Mouse (Mus musculus) liver, adult (tissue): ENCODE results near the gene Kcnmb1.

Experiments
- GATA4 ChIP-seq: IDR thresholded peaks from 2 replicates; pipeline ENCODE4 v1.6.1; 2014; ENCODE audit warnings: mild to moderate bottlenecking, low read length; ENCODE audit not compliant: insufficient replicate concordance

Gene Kcnmb1

DNA sequence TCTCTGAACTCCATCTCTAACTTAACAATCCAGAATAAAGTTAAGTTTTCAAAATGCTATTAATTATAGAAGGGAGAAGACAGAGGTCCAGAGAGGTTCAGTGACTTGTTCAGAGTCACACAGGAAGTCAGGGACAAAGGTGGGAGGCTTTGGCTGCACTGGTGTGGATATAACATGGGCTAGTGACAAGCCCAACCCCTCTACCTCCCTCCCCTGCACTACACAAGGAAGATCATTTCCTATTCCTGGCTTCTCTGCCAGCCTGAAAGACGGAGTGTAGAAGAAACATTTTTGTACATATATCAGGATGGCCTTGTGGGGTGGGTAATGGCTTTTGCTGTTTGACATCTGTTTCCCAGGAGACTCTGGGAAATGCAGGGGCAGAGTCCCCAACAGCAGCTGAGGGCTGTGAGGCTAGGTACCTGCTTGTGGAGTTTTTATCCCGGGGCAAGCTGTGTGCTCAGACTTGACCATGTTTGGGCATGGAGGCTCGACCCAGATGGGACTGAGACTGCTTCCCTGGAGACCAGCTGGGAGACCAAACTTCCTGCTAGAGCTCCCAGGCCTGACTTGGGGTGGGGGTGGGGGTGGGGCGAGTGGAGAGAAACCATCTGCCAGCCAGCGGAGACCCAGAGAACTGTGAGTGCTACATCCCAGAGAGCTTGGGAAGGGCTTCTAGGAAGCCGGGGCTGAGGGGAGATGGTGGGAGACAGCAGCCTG is at the start of gene Kcnmb1:
Gene Kcnmb1, plus strand, starts transcription at position 326 of the 720 bp plus-strand sequence.
- no peak for TF ChIP-seq GATA4

DNA sequence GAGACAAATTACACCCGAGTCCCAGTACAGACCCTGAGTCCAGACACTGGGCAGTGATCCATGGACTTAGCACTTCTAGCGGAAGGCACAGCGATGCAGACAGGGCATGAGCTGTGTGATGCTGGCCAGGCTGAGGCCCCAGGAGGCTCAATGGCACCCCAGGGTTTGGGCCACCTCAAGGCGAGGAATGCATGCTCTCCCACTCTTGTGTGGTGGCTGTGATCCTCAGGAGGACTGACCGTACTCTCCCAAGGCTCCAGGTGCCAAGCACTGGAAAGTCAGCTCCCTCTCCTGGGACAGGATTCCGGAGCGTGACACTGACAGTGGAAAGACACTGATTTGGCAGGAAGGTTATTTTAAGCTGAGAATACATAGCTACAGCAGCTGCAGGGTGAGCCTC is 49.8 kb upstream of the Kcnmb1 start:
- no peak for TF ChIP-seq GATA4

DNA sequence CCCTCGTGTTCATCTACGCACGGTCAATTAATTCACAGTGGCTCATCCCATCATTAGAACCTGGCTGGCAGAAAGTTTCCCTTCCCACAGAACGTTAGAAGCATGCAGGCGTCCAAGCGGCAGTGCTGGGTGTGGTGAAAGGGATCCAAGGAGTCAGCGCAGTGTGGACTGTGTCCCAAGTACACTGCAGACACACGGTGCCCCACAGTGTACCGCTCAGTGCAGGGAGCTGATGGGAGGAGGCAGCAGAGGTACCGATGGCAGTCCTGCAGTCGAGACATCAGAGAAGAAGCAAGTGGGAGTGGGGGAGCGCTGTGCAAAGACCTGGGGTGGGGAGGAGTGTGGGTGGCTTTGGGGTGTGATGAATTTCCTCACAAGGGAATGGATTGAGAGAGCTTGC is 48.6 kb upstream of the Kcnmb1 start:
- no peak for TF ChIP-seq GATA4

DNA sequence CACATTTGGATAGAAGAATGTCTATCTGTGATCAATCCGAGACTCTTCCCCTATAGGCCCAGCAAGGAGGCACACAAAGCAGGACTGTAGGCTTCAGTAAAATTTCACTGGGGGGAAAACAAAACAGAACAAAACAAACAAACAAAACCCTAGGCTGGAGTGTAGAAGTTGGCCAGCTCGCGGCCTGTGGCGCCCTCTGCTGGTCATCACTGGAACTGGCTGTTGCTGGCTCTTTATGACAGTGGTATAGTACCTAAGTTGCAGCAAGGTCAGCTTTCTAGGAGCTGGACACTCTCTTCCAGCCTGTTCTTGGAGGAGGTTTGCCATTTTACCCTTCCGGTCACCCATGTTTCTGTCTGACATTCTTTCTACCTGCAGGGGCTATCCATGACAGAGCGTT is 45.2 kb upstream of the Kcnmb1 start:
- no peak for TF ChIP-seq GATA4

DNA sequence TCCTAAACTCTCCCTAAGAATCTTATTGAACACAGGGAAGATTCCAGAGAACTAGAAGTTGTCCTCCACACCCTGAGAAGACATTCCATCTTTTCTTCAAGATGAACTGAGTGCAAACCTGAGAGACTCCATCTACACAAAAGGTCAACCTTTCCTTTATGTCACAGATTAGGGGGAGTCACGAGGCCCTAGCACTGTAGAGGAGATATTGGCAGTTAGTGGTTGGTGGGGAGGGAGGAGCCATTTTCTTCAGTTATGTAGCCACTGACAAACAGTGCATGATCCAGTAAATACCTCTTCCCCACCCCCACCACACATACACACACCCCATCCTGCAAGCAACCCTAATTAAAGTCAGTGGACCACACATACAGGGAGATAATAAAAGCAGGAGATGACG is 44.4 kb upstream of the Kcnmb1 start:
- no peak for TF ChIP-seq GATA4

DNA sequence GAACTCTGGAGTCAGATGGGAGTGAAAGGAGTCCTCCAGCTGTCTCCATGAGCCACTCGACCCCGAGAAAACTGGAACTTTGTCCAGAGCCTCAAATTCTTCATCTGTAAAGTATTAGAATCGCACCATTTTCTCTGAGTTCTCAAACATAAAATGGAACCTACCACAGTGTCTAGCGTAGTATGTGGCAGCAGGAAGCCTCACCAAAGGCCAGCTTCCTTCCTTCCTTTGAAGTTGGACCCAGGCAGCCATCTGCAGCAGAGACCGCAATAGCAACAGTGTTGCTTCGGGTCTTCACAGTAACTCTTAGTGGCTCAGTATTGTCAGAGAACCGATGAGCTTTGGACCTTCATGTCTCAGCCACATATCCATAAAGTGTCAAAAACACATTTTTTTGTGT is 43.0 kb upstream of the Kcnmb1 start:
- TF ChIP-seq GATA4: no peak

DNA sequence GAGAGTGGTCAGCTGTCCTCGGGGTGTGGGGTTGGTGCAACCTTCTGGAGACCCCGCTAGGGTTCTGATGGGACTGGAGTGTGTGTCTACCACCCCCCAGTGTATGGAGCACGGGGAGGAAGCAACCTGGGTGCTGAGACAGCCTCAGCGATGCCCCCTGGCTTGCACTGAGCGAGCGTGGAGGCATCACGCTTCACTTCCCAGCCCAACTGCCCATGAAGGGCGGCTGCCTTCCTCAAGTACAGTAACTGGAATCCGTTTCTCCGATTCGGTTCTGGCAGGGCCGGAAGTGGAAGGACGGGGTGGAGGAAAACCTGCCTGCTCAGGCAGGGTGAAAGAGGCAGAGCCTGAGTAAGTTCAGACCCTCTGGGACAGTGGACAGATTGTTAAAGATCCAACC is 41.4 kb upstream of the Kcnmb1 start:
- no peak for TF ChIP-seq GATA4

DNA sequence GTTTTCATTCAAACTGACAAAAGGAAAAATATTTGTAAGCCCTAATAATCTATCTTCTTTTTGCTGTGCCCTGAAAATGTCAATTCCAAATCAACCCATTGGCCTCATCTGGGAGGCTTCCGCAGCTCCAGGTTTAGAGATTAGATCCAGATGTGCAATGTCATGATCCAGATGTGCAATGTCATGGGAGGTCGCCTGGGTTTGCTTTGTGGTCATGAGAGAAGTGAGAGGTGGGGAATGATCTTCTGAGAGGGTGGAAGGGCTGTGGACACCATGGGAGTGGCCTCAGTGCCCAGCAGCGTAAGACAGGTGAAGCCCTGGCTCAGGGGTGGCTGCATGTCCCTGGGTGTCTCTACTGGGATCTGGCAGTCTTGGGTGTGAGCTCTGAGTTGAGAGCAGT is 39.8 kb upstream of the Kcnmb1 start:
- TF ChIP-seq GATA4: no peak

DNA sequence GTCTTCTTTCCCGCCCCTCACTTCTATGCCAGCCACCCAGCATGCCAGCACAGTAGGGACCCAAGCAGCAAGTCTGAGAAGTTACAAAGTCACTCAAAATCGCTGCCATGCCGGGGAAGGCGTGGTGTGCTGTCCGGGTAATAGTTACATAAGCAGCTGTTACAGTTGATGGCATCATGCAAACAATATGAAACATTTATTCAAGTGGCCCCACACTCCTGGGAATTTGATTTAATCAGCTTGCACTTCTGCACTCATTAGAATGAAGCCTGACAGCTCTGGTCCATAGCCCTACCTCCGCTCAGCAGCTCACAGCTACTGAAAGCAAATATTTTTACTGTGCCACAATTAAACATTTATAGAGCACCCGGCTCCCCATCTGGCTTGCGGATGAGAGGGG is 37.0 kb upstream of the Kcnmb1 start:
- TF ChIP-seq GATA4: no peak

DNA sequence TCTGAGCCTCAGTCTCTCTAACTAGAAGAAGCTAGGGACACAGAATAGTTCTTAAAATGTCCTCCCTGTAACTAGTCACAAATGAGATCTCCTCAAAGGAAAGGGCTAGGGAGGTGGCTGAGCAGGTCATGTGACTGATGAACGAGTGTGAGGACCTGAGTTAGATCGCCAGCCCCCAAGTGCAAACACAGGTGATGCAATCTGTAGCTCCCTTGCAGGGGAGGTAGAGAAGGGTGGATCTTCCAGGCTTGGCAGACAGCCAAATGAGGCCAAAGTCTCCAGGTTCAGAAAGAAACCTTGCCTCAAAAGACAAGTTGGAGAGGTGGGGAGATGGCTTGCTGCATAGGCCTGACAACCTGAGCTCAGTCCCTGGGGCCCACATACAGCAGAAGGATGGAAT is 36.3 kb upstream of the Kcnmb1 start:
- TF ChIP-seq GATA4: no peak

DNA sequence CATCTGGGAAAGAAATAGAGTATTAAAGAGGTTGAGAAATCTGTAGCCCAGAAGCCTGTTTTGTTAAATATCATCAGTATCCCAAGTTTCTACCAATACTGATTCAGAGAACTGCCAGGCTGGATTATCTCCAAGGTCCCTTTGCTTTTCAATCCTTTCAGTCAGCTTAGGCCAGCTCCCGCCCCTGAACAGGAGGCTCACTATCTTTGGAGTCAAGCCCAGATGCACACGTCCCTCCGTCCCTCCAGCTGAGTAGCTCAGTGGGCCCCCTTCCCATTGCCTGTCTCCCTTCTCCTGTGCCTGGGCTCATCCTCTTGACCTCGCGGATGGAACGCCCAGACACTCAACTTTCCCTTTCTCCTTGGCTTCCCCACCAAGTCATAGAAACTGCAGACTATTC is 35.5 kb upstream of the Kcnmb1 start:
- no peak for TF ChIP-seq GATA4

DNA sequence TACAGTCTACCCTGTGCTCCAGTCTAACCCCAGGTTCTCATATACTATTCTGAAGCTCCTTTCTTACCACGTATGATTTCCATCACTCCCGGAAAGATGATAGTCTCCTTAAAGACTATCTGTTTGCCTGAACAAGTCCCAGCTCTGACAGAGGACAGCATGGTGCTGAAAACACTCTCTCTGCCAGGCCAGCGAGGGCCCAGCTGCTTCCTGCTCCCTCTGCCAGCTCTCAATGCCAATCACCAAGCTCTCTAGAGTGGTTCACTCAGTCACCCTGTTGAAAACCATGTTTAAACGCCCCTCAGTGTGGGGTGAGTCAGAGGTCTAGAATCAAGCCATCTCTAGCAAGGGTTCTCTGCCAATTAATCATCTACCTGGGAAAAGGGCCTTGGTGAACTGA is 35.0 kb upstream of the Kcnmb1 start:
- no peak for TF ChIP-seq GATA4

DNA sequence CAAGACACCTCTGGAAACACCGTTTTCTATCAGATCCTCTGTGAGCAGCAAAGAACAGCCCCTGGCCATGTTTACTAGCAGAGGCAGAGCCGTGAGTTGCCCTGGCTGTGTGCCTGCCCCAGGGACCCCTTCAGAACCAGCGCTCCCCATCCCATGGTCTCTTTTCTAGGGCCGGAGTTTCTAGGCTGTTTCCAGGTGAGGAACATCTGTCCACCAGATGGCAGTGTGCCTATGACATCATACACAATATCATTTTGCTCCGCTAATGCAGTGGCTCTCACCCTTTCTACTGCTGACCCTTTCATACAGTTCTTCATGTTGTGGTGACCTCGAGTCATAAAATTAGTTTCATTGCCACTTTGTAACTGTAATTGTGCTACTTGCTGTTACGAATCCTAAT is 34.2 kb upstream of the Kcnmb1 start:
- TF ChIP-seq GATA4: no peak

DNA sequence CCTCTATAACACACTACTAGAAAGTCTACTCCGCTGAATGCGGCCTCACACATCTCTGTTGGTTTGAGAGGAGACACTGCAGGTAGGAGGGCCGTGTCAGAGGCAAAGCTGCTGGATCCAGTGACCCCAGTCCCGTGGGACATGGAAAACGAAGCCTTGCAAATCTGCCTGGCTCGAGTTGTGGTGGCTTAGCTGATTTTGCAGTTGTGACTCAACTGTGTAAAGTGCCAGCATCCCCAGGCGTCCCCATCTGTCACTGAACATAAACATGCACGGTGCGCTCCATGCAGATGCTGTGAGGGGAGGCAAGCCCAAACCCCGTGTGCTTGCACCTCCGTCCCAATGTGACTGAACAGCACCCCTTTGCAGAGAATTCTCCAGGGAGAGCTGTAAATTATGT is 33.4 kb upstream of the Kcnmb1 start:
- TF ChIP-seq GATA4: no peak

DNA sequence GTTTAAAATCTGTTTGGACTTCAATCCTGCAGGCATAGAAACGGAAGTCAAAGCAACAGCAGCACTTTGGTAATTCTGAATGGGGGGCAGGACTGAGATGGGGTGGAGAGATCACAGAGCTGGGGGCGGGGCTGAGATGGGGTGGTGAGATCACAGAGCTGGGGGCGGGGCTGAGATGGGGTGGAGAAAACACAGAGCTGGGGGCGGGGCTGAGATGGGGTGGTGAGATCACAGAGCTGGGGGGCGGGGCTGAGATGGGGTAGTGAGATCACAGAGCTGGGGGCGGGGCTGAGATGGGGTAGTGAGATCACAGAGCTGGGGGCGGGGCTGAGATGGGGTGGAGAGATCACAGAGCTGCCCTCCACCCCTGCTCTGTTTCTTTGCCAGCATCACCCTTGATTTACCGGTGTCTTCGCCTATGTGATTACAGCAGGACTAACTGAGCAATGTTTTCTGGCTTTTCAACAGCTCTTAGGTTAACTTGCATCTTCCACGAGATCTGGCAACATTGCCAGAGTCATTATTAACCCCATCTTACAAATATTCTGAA is 30.9 kb upstream of the Kcnmb1 start:
- no peak for TF ChIP-seq GATA4

DNA sequence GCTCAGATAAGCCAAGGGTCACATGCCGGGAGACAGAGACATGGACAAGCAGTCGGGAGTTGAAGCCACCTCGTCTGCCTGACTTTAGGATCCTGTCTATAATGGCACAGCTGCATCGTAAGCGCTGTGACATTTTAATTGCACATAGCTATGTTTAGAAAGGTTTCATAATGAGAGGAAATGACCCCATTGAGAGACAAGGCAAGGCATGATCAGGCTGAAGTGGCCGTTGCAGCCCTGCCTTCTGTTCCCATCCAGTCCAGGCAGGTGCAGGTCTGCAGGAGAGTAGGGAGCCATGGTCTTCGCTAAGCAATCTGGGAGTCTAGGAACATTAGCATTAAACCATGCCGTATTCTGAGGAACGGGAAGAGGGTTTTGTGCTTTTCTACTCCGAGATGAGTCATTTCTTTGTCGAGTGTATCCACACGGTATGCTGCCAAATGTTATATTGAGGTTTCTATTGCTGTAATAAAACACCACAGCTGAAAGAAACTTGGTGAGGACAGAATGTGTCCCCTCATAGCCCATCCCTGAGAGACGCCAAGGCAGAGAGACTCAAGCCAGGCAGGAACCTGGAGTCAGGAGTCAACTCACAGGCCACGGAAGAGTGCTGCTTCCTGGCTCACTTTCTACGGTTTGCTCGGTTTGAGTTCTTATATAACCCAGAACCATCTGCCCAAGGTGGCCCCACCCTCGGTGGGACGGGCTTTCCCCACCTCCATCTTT is 30.3 kb upstream of the Kcnmb1 start:
- no peak for TF ChIP-seq GATA4
